Mouse (Mus musculus) lung, adult 10 weeks (tissue): ENCODE measurements around the gene Awat2. TPM values are rescaled to one million over a fixed set of nuclear protein-coding genes. Genes with fewer than 3 reads are reported as not detected.

Source experiments
- polyA plus RNA-seq: library from polyadenylated mRNA; stranded (reverse); fragments of 350-450 nt; fragmentation: Illumina TruSeq; extraction: RNeasy Lipid Tissue Mini Kit (QIAGEN cat#74804); gene quantifications from one replicate; pipeline ENCODE4 v1.2.3, GENCODE M21; 2014; ENCODE audit warnings: low read depth, low replicate concordance; ENCODE audit not compliant: insufficient read depth

Gene Awat2
- 0.63 TPM for polyA plus RNA-seq

GRCm38 (mm10) chrX:100442617-100443016 lies at the start of gene Awat2:
Gene Awat2, minus strand, starts transcription at chrX:100442717.

GRCm38 (mm10) chrX:100428693-100429092 lies 13.8 kb downstream of the Awat2 start, which contains the start of gene Otud6a:
Gene Otud6a, plus strand, starts transcription at chrX:100429013.

Other genes with a start within 250 kb of the Awat2 start
- not detected for gene Otud6a, start 13.7 kb downstream of the Awat2 start, polyA plus RNA-seq
- 55.8 TPM for gene Igbp1, start 51.6 kb upstream of the Awat2 start, polyA plus RNA-seq
- gene Dgat2l6, start 82.1 kb upstream of the Awat2 start, polyA plus RNA-seq: not detected
- not detected for gene Awat1, start 129.5 kb upstream of the Awat2 start, polyA plus RNA-seq
- gene P2ry4, start 152.2 kb upstream of the Awat2 start, polyA plus RNA-seq: not detected
- not detected for gene Arr3, start 162.8 kb upstream of the Awat2 start, polyA plus RNA-seq
- 0.71 TPM for gene Kif4, start 183.0 kb upstream of the Awat2 start, polyA plus RNA-seq
- 40.1 TPM for gene Pdzd11, start 183.9 kb upstream of the Awat2 start, polyA plus RNA-seq